Mouse (Mus musculus) cerebellum, adult 8-10 months (tissue): ENCODE data around the gene Nsun2.

ENCODE experiments used
- DNase-seq: peaks from one replicate; pipeline ENCODE4 v3.0.0; 2022

Nsun2 gene

DNA sequence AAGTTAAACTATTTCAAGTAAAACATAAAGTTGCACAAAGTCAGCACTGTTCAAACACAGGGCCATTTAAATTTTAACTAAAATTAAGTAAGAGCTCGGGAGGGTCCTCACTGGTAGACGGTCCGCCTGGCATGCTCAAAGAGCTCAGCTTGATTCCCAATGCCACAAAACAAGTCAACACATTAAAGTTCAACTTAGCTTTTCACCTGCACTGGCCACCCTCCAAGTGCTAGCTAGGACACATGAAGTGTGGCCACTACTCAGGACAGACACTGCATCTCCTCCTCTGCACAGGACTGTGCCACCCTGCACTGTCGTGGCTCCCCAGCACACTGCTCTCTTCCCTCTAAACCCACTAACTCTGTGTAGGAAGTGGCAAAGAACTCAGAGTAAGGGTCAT is 7.7 kb upstream of the Nsun2 start:
- DNase-seq, result no peak

DNA sequence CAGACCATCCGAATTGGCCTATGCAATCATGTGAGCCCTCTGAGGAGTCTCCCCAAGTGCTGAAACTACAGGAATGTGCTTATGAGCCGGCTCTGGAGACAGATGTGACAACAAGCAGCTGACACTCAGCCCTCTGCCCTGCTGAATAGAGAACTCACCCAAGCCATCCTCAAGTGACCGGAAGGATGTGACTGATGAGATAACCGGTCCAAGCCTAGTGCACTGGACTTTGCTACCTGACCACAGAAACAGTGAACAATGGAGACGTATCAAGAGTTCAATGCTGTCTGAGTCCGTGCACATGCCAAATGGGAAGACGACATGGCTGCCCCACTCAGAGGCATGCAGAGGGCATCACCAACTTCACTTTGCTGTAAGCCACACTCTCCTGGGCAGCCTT is 5.0 kb upstream of the Nsun2 start:
- DNase-seq, result no peak

DNA sequence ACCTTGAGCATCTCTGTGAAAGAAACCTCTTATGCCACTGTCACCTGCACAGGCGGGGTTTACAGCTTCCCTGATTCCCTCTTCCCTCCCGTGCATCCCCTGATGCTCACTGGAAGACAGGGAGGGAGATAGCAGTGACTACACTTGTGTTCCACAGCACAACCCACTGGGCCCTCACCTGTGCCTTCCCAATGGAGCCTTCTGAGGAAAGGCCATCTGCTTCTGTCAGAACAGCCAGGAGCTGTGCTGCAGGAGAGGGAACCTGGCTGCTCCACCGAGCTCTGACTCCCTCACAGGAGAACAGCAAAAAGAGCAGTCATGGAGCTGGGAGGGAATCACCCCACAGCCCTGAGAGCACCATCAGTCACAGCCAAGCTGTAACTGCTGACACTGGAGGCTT is 3.4 kb upstream of the Nsun2 start:
- peak; percentile 53 for DNase-seq

DNA sequence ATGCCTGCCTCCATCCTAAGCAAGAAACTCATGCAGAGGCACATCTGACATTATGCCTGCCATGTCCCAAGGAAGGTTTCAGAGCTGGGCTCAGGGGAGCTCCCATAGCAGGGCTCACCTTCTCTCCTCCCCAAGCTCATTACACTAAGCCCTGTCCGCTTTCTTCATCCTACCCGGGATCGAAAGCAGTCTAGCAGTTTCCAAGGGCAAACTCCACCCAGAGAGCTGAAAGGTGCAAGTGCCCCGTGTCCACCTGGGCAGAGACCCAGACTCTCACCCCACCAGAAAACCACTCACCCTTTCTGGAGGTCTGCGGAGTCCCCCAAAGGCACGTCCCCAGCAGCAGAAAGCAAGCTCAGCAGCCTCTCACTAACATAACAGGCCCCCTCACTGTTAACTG is 2.6 kb upstream of the Nsun2 start:
- no peak for DNase-seq

DNA sequence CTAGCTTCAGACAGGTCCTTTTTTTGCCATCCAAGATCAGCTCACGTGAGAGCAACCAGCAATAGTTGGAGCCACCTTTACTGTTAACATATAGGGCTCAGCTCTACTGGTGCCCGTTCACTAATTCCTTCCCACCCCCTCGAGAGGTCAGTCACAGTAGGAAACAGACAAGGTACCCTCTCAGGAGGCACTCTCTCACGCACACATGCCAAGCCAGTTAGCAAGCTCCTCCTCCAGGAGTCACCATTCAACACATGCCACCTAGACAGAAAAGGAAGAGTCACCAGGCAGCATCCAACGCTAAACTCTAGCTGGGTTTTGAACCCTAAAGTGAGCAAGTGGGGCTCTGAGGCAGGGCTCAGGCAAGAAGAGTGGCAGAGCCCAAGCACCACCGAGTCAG is 2.1 kb upstream of the Nsun2 start:
- DNase-seq, result no peak

DNA sequence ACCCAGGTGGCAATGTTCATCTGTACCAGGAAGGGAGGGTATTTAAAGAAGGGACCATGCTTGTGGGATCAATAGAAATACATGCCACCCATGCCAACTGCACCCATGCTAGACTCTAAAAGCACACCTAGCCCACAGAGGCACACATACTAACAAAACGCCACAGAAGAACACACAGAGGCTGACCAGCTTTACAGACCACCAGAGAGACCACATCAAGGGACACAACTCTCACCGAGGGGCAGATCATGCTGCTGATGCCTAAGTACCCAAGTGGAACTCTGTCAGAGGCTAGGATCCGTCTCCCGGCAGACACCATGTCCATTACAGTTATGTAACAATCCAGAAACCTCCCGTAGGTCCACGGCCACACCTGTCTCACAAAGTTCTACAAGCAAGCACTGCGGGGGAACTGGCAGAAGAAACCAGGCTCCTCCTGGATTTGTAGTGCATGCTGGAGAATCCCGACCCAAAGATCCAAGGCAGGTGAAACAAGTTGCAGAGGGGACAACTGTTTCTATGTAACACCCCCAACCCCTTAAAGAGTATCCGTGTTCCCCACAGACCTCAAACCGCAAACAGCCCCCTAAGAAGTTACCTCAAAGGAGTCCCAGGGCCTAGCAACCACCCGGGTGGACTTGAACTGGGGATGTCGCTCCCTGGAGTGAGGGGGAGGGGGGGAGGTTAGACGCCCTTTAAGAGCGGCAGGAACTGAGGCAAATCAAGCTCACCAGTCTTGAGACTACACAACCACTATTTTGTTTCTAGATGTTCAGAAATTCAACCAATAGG is 1.2 kb upstream of the Nsun2 start:
- peak; percentile 52 for DNase-seq

DNA sequence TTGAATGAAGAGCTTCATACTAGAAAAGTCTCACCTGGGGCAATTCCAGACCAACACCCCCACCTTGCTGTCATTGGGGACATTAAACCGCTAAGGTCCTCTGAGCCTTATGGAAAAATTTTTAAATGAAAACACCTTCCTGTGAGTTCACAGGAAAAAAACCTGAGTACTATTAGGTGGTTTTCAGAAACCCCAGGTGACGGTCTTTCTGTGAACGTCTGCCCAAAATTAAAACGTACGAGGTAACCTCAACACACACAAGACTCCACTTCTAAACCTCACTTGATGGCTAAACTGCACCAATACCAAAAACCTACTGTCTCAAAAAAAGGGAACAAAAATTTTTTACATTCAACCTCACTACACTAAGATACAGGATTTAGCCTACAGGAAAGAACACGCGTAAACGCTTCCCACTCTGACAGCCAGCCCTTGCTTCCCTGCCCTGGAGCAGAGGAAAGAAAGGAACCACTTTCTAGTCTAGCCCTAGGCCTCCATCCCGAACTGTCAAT is 597 bp upstream of the Nsun2 start:
- DNase-seq, result no peak

DNA sequence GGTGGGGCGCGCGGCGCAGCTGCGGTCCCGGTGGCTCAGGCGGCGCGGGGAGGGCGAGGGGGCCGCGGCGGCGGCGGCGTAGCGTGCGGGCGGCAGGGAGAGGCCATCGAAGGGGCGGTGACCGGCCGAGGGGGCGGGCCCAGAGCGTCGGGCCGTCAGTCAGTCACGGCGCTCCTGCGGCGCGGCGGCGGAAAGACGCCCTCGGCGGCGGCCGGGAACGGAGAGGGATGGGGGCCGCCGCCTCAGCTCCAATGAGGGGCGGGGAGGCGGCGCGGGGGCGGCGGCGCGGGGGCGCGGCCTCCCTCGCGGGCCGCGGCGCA is 748 bp downstream of the Nsun2 start, which contains the start of gene Tent4a:
Gene Tent4a (minus strand): TSS at position 284 of the 320 bp plus-strand sequence.
- no peak for DNase-seq

DNA sequence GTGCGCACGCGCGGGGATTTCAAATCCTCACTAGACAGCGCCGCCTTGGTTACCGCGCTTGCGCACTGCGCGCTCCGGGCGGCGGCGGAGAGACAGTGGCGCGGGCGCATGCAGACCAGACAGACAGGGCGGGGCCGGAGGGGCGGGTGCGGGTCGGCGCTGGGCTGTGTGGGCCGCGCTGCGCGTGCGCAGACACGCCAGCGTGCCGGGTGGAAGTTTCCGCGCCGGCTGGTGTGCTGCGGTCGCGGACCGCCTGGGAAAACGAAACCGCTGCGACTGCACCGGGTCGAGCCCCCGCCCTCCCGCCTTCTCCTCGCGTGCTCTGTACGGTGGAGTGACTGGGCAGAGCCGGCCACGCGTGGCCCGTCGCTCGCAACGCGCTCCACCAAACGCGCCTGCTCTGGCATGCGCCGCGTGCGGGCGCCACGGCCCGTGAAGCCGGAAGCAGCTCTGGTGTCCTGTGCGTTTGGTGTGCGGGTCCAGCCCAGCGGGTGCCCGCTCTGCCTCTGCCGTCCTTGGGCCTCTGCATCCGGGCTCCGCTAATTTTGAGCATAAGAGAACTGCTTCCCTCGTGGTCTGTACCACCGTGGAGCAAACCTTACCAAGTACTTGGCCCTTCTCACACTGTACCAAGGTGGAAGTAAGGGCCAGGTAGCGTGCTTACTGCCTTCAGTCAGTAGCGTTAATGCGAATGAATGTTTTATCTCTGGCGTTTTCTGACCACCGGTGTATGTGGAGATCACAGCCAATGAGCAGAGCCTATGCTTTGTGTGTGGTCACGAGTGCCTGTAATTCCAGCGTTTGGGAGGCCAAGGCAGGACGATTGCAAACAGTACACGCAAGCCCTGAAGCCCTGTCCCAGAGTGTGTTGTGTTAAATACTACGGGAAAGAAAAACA is 1.4 kb downstream of the Nsun2 start:
- peak; percentile 98 for DNase-seq

DNA sequence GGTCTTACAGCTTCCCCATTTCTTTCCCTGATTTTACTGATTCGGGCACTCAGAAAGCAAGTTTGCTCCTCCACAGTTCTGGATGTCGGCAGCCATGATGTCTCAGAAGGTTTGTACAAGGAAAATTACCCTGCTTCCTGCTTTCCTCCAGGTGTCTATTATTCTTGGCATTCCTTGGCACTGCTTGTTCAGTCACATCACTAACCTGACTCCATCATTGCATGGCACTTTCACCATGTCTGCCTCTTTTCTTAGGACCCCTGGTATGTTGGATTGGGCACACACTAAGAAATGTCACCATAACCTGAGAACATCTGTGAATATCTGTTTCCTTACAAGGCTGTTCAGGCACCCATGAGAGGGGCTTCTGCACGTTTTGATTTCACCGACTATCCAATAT is 2.5 kb downstream of the Nsun2 start:
- no peak for DNase-seq

DNA sequence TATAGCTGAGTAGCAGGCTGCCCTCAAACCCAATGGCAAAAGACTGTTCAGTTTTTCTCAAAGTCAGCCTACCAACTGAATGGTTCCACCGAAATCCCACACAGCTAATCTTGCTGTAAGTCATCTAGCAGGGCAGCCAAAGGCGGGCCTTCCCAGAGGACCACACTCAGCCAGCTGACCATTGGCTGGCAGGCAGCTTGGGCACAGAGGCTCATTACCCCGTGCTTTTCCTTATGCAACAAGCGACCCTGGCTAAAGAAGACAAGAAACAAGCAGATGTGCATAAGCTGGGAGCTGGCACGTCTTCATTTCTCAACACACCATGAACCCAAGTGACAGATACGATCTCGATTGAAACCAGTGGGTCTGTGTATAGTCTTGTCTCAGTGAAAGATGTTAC is 3.8 kb downstream of the Nsun2 start:
- DNase-seq, result no peak

DNA sequence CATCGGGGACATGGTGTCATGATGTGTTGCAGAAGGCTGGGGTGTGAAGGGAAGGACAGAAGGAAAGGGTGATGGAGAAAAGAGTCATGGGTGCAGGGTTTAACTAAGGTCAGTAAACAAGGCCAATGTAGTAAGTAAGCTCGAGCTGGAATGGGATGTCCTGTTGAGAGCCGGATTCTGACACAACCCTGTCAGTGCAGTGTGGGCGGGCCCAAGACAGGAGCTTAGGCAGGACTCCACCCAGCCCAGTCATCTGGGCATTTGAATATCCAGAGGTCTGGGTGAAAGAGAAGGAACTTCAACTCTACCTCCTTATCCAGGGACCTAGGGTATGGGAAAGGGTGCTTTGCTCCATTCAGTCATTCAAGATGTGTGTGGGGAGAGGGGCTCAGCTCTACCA is 4.8 kb downstream of the Nsun2 start:
- DNase-seq, result no peak

DNA sequence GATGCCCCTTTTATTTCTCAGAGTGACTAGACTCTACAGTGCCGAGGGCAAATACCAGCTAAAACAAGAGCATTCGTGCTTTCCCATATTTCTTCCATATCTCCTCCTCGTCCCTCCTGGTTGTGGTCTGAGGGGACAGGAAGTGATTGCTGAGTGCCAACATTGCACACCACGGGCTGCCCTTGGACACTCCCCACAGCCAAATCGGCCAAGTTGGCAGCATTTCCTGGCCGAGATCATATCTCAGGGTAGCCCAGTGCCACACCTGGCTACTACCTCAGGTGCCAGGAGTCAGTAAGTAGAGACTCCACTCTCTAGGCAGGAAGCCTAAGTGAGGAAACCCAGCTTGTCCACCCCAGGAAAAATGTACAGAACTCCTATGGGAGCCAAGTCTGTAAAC is 7.7 kb downstream of the Nsun2 start:
- no peak for DNase-seq

DNA sequence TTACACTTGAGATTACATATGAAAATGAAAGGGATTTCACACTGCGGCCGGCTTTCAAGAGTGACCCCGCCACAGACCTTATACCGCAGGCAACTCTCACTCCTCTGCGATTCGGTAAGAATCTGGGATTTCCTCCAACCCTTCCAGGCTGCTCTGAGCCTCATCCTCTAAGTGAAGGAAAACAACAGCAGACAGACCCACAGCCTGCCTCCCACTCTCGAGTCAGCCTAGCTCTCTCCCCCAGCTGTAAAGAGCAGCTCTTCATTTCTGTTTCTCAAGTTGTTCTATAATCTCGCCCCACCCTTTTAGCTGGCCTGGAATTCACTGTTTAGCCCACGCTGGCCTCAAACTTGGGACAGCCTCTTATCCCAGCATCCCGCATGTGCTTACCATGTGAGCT is 8.2 kb downstream of the Nsun2 start:
- no peak for DNase-seq

DNA sequence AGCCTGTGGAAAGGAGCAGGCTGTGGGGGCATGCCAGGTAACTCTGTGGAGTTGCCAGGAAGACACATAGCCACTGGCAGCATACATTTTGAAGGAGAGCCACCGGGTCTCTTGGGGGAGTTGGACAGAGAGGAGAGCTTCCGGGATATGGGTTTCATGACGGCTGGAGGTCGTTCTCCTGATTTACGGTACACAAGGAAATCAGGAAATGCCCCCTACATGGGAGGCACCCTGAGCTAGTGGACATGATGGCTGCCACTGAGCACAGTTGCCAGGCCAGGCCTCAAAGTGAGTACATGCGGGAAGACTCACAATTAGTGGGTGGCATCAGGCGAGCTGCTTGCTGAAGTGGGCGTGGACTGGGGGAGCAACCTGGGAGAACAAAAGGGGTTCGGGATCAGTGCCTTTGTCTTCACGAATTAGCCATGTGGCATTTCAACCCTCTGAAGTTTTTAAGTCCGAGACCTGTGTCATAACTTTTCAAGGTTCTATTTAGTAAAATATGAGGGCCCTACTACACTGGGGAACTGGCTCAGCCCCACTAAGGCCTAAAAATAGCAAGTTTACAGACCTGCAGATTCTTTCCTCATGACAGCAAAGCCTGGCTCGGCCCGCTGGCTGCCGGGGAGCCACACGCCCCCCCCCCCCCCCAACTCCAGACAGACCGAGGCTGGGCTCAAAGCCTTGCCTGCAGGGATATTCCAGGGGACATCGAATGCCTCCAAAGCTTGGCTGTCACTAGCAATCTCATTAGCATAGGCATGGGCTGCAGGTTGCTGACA is 9.2 kb downstream of the Nsun2 start:
- DNase-seq, result no peak

DNA sequence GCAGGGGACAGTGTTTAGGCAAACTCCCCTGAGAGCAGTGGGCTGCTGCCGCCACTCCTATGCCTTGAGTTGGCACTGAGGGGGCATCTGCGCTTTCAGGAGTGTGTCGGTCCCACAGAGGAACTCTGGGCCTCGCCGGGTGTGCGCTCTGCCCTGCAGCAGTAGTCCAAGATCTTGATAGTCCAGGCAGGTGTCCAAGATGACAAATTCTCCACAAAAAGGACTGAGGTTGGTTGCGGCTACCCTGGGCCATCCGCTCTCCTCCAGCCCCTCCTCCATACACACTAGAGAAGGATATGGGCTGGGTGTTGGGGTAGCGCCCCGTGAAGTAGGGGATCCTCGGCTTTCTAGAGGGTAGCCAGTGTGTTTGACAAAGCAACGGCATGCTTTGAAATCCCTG is 10.0 kb downstream of the Nsun2 start:
- no peak for DNase-seq

DNA sequence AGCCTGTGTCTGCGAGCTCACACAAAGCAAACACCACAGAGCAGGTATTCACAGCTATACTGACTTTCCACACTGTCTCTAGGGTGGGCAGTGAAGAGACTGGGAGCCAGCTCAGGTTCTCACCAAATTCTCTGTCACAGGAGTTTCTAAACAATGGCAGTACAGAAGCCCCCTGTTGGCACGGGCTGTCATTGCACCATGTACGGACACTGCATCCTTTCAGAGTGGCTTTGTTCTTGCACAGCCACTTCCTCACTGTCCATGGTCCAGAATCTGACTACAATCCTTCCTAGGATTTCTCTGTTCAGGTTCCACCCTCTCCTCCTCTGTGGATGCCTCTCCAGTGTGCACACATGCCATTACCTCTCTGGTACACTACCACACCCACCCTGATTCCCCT is 11.5 kb downstream of the Nsun2 start:
- DNase-seq, result no peak

DNA sequence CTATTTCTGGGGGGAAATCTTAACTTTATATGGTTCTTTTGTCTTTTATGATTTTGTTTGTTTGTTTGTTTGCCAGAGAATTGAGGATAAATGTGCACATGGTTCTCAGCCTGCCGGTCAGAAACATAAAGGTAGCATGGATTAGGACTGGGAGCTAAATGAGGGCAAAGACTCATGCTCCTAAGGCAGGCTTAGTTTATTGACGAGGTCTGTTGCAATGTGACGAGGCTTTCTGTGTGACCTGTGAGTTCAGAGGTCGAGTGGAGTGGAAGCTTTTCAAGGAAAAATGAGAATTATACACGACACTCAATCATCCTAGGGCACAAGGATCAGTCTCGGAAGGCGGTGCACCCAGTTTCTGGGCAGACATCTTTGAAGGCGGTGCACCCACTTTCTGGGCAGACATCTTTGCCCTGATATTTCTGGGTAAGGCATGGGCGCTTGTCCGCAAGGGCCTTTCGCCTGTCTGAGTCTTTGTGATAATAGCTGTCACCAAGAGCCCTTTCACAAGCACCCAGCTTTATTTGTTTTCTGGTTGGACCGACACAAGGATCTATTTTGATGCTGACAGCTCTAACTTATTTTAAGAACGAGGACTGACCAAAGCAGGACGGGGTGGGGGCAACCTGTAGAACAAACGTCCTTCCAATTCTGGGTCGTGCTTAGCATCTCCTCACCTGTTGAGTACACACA is 14.1 kb downstream of the Nsun2 start:
- DNase-seq, result no peak

DNA sequence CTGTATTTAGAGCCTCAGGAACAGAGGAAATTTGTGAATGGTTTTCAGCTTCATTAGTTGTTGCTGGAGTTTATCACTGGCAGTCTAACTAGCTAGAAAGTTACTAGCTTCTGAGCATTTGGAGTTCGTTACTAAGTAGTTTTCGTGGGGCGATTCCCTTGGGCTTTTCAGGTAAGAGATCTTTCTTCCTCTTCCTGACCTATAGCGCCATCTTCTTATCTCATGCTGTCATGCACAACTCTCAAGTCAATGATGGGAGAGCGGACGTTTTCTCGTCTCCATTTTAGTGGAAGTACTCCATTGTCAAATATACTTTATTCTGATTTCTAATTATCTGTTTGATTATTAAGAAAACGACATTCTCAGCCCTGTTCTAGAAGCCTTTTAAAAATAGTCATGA is 16.4 kb downstream of the Nsun2 start:
- DNase-seq, result no peak

DNA sequence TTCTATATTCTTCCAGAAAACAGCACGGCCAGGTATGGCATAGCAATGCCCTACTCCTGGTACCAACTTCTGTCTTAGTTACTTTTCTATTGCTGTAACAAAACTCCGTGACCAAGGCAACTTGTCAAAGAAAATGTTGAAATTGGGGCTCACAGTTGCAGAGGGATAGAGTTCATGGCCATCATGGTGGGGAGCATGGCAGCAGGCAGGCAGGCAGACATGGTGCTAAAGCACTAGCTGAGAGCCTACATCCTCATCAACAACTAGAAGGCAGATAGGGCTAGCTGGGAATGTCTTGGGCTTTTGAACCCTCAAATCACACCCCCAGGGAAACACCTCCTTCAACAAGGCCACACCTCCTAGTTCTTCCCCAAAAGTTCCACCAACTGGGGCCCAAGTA is 17.3 kb downstream of the Nsun2 start:
- DNase-seq, result no peak

DNA sequence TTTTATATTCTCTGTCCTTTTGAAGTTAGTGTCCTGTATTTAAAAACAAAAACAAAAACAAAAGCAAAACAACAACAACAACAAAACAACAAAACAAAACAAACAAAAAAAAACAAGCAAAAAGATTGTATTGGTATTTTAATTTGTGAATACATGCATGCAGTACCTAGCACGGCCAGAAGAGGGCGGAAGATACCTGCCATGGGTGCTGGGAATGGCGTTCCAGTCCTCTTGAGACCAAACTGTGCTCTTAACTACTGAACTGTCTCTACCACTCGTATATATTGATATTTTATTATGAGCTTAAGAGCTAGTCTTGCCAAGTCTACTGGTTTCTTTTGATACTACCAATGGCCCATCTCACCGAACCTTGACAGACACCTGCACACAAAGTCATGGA is 19.5 kb downstream of the Nsun2 start:
- no peak for DNase-seq

DNA sequence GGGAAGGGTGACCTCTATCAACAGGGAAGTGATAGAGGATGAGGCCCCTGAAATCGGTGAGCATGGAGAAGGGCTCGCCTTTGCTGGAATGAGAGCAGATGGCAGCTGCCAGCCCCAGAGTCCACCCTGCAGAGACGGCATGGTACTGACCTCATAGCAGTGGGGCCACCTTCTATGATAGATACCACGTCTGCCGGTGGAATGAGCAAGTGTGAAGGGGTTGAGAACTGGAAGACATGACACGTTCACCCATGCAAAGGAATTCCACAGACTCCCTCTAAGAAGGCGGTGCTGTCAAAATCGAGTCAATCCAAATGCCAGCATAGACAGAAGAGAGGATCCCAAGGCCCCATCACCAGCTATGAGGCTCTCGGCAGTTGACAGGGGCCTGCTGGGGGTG is 20.7 kb downstream of the Nsun2 start:
- DNase-seq, result no peak

DNA sequence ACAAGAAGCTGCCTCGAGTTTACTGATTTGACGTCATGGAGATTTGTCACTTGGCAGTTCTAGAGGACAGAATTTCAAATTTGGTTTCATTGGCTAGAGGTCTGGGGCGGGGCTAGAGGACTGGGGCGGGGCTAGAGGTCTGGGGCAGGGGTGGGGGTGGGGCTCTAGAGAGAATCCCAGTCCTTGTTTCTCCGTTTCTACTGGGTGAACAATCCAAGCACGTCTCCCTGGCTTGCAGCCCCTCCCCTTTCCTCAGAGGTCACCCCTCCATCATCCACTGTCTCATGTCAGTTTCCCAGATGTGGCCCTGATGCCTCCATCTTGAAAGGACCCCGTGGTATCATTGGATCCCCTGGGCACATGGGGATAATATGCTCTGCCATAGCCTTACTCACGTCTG is 21.5 kb downstream of the Nsun2 start:
- no peak for DNase-seq
